Mouse (Mus musculus) embryo, embryonic 9.5 days (tissue): ENCODE data around the gene Efna1.
A peak's percentile ranks its signal among the peaks of the same experiment; 100 is the strongest.

Experiments
- DNase-seq: peaks from one replicate; pipeline ENCODE4 v3.0.0-alpha.2; 2017; ENCODE audit errors: extremely low spot score

The Efna1 gene

DNA sequence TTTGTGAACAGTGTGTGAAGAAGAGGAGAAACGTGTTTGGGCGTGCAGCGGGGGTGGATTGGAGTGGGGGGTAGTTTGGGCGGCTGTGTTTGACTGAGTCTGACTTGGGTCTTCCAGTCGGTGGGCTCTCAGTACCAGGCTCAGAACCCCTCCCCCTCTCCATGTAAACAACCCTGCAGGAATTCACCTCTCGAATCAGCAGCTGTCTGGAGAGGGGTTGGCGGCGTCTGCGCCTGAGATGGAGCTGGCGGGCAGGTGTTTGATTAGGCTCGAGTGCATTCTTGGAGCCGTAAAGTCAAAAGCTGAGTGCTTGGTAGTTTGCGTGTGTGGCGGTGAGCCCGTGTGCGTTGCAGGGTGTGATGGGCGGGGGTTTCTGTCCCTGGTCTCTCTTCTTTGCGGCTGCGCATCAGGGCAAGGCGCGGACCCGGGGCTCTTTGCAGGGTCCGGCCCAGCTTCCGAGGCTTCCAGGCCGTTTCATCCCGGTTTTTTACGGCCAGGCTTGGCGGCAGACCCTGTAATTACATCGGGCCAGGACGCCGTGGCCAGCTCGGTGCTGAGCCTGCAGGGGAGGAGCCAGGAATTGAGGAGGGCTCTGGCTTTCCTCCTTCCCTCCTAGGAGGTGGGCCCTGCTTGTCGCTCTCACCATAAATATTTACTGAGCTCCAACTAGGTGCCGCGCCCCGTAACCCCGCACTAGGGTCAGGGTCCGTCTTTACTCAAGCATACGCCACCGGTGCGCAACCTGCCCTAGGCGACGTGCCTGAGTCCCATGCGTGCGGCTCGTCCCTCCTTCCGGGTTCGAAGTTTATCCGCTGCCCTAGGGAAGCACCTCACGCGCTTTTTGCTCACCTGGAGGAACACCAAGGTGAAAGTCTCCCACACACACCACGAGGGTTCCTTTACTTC, at the start of gene Efna1:
Gene Efna1 (minus strand): TSS at position 537 of the 906 bp plus-strand sequence.
- peak; percentile 63 for DNase-seq

DNA sequence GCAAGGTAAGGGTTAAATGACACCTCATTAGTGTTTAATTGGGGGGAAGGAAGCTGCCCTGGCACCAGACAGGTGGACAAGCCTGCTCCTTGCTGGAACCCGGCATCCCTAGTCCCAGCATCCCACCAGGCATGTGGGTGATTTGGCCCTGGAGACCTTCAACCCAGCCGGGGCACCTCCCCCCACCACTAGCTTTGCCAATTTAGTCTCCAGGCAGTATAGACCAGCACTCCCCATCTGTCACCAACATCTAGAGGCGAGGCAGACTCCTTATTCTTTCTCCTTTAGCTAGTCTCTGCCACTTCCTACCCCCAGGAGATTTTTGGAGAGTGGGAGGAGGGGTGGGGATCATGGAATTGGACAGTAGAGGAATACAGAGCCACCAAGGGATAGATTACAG, 49.4 kb upstream of the Efna1 start:
- no peak for DNase-seq

DNA sequence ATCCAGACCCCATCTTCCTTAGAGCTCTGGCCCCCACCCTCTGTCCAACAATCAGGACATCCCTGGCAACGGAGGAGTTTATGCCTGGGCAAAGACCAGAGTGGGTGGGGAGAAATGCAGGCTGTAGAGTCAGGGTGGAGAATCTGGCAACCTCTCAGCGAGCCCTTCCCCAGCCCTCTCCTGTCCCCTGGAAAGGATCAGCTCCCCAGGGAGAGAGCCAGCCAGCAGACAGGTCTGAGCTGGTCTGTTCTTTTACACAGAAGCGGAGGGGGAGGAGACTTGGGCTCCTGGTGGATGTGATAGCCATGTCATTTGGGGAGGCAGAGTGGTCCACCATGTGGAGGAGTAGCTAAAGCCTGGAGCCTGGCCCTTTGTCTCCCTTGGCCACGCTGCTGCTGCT, 47.7 kb upstream of the Efna1 start:
- DNase-seq: peak; percentile 28

DNA sequence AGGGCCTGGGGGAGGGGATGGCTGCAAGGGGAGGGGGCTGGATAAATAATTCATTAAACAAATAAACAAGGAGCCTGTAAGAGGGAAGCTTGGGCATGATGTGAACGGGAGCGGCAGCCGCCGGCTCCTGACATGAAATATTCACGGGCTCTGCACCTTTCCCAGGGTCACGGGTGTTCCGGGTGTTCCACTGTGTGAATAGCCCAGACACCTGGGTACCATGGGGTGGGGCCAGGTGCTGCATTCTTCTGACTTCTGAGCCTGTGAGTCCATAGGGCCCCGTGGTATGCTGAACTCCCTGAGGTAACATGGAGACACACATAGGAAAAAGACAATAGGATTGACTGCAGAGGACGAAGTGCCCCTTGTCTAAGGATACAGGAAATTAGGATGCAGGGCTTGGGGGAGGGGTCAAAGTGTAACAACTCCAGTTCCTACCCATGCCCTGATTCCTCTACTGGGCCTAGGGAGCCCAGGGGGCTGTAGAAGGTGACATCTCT, 46.5 kb upstream of the Efna1 start:
- no peak for DNase-seq

DNA sequence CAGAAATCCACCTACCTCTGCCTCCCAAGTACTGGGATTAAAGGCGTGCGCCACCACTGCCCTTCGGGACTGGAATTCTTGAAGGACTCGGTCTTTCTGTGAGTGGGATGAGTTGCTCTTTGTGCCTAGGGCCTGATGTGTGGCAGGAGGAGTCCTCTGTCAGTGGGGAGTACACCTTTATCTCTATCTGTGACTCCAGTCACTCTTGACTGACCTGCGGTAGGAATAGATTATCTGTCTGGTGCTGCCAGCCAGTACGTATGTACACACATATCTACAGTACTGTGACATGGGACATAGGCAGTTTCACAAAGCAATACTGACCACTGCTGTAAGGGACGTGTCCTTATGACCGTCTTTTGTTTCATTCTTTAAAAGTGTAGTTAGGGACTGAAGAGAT, 44.9 kb upstream of the Efna1 start:
- no peak for DNase-seq

DNA sequence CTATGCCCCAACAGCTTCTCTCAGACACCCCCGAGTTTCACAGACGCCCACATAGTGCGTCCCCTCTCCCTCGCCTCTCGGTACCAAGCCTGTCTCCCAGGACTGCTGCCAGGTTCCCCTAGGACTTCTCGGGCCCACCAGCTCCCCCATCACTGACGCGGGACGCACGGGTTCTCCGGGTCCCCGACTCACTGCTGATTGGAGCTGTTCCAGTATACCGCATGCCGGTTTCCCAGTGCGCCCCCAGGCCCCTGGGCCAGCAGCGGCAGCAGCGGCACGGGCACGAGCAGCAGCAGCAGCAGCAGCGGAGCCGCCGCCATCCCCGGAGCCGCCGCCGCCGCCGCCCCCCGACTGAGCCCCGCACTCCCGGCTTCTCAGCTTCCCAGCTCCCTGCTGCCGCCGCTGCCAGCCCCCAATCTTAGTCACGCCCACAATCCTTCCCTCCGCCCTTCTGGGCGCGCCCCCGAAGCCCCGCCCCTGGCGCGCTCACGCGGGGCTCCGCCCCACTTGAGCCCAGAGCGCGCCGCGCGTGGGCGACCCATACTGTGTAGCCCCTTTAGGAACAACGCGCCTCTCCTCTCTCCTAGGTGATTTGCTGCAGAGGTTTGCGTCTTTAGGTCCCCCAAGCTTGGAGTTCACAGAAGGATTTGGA, 41.7 kb upstream of the Efna1 start, which contains the start of gene Efna3:
Gene Efna3 (minus strand): TSS at position 452 of the 652 bp plus-strand sequence.
- peak; percentile 85 for DNase-seq

DNA sequence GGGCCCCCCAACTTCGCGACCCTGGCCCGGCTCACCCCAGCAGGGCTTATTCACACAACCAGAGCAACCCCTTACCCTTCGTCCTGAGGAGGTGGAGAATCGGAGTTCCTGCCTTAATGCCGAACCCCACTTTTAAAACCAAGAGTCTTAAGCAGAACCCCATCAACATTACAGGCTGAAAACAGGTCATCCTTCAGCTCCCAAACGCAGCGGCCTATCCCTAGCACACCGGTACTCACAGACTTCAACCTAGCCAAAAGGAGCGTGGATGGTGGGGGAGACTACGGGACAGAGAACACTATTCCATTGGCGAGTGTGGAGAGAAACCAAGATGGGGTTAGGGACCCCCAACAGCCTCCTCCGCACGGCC, 41.2 kb upstream of the Efna1 start:
- no peak for DNase-seq

DNA sequence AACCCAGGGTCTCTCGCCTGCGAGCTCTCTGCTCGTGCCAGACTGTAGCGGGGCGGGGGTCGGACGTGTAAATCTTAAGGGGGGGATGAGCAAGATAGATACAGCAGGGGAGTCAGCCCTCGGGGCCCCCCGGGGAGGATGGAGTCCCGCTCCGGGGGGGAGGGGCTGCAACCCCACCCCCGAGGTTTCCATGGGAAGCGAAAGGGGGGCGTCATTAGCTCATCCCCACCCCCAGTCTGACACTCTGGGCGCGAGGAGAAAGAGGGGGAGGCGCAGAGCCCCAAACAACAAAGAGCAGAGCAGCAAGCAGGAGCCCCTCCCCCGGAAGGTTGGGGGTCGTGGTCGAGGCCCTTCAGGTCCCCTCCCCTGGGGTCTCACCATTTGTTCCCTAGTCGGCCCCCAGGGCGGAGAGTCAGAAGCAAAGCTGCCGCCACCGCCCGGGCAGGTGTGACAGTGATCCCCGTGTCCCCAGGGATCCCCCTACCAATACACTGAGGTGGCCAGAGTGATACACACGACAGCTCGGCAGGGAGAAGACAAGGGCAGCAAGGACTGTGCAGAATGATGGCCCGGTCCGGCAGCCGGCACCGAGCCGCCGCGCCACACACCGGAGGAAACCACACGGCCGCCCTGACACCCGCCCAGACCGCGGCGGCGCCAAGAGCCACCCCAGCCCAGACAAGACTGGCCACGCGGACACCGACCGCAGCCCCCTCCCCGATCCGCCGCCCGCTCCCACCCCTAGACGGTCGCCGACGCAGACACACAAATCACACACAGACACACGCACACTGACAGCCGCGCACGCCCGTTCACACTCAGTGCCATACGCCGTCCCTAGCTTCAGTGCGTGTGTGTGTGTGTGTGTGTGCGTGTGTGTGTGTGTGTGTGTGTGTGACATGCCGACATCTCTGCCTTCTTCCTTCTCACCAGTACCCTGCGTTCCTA, 40.5 kb upstream of the Efna1 start:
- peak; percentile 46 for DNase-seq

DNA sequence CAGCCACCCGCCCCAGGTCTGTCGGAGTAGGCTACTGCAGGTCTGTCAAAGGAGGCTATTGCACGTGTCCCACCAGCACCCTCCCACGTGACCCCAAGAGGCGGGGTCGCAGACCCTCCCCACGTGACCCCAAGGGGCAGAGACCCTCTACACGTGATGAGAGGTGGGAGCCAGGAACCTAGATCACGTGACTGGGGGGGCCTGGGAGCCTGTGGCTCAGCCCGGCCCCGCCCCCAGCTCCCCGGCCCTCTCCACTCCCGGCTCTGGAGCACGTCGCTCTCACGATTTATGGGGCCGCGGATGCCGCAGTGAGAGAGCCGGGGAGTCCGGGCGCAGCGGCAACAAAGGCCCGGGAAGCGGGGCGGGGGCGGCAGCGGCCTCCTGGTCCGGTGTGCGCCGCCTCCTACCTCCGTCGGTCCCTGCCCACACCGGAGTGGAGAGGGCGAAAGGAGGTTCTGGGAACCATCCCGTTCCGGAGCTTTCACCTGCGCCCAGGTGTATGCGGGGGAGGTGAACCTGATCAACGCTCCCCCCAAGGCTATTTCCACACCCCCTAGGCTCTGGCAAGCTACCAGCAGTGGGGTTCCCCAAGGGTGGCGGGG, 39.7 kb upstream of the Efna1 start:
- DNase-seq: peak; percentile 82

DNA sequence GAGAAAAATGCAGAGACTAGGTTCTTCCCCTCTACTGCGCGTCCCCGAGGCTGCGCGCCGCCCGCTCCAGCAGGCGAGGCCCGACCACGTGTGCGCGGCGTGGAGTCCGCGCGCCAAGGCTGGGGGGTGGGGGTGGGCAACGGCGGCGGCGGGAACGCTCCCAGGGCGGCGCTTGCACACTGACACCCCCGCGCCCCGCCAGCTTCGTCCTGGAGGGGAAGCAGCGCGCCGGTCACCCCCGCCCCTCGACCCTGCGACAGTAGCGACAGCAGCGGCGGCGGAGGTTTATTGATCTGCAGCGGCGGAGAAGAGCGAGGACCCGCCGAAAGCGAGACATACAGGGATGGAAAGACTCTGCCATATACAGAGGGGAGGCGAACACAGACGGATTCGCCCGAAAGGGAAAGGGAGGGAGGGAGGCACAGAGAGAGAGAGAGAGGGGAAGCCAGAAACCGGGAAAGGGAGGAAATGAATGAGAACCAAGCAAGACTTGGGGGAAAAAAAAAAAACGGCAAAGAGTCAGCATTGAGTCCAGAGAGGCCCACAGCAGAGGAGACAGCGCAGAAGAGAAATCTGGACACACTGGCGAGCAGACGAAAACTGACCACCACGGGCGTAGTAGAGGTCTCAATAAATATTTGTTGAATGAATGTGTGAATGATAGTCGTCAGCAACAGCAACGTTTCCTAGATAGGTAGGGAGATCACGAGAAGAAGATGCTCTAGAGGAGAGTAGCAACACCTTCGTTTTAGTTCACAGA, 38.8 kb upstream of the Efna1 start:
- DNase-seq: peak; percentile 59

DNA sequence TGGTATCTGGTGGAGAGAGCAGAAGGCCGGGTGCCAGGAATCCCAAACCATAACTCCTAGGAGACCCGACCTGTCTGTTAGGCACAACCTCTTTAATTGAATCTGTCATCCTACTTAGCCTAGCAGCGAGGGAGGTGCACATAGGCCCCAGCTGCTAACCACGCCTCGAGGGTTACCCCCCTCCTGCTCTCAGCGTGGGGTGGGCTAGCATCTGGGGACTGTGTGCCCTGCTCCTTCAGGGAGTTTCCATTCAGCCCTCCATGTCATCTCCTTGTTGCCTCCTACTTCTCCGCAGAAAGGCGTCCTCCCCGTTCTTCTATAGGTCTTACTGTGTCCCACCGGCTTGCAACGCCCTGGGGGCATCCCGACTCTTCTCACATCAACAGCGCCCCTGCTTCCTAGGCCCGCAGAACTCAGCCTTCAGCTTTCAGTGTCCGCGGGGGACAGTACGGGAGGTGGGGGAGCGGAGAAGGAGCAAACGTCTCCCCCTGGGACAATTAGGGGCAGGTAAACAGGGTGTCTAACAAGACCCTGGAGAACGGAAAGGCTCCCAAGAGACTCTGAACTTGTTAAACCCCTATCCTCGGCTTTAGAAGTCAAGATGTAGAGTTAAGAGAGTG, 38.1 kb upstream of the Efna1 start:
- DNase-seq: peak; percentile 36

DNA sequence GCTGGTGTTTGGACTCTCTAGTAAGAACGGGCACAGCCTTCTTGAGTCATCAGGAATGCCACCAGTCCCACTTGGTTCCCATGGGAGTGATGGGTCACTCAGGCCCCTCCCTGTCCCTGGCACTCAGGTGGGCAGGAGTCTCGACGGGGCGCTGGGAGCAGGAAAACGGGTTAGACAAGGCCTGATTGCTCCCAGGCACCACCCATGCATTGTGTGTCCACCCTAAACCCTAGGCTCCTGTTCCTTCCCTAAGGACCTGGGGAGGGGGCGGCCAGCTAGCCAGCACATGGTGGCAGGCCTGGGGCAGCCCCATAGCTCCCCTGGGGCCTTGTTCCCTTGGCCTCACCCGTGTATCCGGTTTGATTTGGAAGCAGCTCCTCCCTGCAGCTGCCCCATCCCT, 37.4 kb upstream of the Efna1 start:
- no peak for DNase-seq

DNA sequence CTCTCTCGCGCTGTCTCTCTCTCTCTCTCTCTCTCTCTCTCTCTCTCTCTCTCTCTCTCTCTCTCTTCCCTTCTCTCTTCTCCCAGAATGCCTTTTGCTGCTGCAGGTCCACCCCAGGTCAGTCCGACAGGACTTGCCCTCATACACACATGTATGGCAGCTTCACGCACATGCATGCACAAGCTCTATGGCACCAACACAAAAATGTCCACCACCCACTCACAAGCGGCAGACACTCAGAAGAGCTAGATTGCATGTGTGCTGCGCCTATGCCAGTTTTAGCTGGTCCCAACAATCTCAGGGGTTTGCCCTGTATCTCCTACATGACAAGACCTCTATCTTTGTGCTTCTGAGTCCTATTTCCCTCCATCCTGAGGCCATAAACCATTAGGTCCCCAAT, 36.3 kb upstream of the Efna1 start:
- DNase-seq: no peak

DNA sequence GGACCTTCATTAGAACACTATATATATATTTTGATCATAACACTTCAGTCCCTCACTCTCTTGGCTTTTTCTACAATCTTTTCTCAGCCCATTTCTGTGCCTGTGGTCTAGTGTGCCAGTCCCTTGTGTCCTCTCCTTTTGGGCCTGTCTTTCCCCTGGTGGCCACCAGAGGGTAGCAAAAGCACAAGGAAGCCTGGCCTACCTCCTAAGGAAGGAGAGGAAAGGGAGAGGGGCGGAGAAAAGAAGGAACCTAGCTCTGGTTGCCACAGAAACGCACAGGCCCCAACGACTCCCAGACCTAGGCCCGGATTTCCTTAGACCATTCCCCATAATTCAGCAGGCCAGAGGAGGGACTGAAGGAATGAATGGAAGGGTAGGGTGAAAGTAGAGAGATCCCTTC, 35.9 kb upstream of the Efna1 start:
- peak; percentile 87 for DNase-seq

DNA sequence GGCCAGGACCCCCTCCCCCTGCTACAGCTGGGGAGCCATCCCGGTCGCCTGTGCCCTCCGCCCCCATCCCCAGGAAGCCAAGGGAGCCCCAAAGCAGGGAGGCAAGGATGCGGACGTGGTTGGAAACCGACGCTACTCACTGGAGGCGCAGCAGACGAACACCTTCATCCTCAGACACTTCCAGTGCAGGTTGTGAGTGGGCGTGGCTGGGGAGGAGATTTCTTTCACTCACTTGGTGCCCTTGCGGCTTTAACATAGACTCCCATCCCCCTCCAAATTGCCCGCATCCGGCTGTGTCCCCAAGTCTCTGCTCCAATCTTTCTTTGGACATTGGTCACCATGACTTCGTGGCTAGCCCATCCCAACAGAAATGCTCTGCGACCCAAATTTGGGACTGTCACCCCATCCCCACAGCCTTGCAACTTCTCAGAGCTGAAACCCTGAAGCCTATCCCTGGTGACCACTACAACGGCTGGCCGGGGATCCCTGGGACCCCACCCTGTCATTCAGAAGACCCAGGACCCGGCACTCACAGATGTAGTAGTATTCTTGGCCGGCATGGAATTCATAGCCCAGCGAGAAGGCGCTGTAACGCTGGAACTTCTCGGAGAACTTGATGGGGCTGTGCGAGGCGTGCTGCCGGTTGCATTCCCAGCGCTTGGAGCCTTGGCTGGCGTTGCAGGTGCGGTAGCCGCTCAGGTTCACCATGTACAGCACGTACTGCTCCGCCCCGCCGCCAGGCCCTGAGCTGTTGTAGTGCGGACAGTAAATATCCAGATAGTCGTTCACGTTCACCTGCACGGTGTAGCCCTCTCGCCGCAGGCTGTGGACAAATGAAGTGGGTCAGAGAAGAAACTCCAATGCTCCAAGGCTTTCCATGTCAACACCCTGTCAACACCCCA, 35.2 kb upstream of the Efna1 start:
- peak; percentile 25 for DNase-seq

DNA sequence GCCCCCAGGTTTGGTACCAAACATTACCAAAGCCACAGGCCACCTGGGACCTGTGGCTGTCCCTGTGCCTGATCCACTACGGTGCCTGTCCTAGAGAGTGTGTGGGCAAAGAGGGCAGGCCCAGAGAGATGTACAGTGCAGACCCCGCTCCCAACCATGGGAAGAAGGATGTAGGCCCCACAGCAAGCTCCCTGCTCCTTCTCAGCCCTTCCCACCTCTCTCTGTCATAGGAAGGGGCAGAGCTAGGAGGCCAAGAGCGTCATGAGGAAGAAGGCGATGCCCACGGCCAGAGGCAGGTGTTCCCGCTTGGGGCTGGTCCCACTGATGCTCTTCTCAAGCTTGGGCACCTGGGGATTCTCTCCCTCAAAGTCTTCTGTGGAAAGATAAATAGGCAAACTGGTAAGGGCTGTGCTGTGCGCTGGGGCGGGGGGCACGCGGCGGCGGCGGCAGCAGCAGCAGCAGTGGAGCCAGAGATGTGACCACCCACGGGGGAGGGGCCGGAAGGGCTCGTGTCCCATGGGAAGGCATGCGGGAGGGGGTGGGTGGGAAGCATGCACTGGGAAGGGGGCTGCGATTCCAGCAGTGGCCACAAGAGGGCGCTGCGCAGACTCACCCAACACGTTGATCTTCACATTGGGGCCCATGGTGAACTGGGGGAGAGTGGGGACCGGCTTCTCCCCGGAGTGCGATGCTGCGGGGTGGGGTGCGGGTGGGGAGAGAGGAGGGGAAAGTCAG, 34.4 kb upstream of the Efna1 start:
- DNase-seq: peak; percentile 91

DNA sequence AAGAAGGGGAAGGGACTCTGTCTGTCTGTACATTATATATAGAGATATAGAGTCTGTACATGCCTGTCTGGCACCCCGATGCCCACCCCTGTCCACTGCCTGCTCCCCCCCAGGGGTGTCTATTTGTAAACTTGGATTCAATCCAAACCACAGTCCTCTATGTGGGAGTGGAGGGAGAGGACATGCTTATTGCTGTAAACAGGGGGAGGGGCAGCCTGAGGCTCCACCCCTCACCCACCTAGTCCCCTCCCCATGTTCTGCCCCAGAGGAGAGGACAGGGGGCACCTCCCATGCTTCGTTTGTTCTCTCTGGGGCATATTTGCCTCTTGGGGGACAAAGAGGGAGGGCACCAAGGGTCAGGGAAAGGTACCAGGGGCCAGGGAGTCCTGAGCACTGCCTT, 33.8 kb upstream of the Efna1 start:
- DNase-seq: peak; percentile 17

DNA sequence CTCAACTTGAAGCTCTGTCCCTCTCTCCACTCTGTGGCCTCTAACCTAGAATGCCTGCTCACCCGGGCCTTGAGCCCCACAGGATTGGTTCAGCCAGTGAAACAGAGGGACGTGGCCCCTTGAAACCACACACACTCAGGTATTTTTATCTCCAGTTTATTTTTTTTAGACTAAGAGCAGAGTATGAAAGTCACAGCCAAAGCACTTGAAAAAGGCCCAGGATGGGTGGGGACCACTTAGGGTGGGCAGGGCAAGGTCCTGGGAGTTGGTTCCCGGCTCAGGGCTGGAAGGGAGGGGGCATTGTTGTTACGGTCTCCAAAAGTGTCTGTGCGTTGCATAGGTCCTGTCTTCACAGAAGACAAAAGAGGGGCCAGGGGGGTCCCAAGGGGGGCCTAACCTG, 33.4 kb upstream of the Efna1 start:
- DNase-seq: no peak
